Mouse (Mus musculus) kidney, embryonic 15.5 days (tissue): Measurements from ENCODE around the gene Ltb4r1. TPM values are rescaled to one million over a fixed set of nuclear protein-coding genes. Genes with fewer than 3 reads are reported as not detected.
"Not testable (repeated sequence)": the region's sequence is repeated elsewhere in the genome, so short reads cannot be mapped to it uniquely, and the experiment has no call there.

Experiments used
- ATAC-seq: fragments of 200-750 bp; cut with Nextera tagmentation; replicated peaks from 2 replicates; pipeline ENCODE4 v1.8.0; 2017; ENCODE audit warnings: moderate TSS enrichment; ENCODE audit not compliant: low FRiP score
- H3K27ac ChIP-seq: fragments of 300-500 bp; sonication (generic); 2 replicates; pipeline ENCODE4 v1.5.1; 2015; ENCODE audit warnings: mild to moderate bottlenecking, inconsistent platforms
- H3K27me3 ChIP-seq: fragments of 300-500 bp; sonication (generic); 2 replicates; pipeline ENCODE4 v1.6.1; 2015; ENCODE audit warnings: inconsistent platforms
- H3K36me3 ChIP-seq: fragments of 300-500 bp; sonication (generic); 2 replicates; pipeline ENCODE4 v1.6.1; 2015; ENCODE audit warnings: inconsistent platforms
- H3K4me1 ChIP-seq: fragments of 300-500 bp; sonication (generic); 2 replicates; pipeline ENCODE4 v1.6.1; 2015; ENCODE audit warnings: inconsistent platforms
- H3K4me2 ChIP-seq: fragments of 300-500 bp; sonication (generic); 2 replicates; pipeline ENCODE4 v1.6.1; 2015; ENCODE audit warnings: moderate library complexity, mild to moderate bottlenecking, inconsistent platforms
- H3K4me3 ChIP-seq: fragments of 300-500 bp; sonication (generic); replicated peaks from 2 replicates; pipeline ENCODE4 v1.5.1; 2015; ENCODE audit warnings: mild to moderate bottlenecking, inconsistent platforms
- H3K9ac ChIP-seq: fragments of 300-500 bp; sonication (generic); 2 replicates; pipeline ENCODE4 v1.6.1; 2015; ENCODE audit warnings: mild to moderate bottlenecking, inconsistent platforms
- H3K9me3 ChIP-seq: fragments of 300-500 bp; sonication (generic); replicated peaks from 2 replicates; pipeline ENCODE4 v1.6.1; 2016; ENCODE audit warnings: inconsistent platforms
- WGBS: fragments of 180-500 bp; shearing (Covaris S2); methylation state at CpG from one replicate; pipeline ENCODE4 v1.1.7; 2015; ENCODE audit warnings: mixed read lengths; 5-methylcytosine and 5-hydroxymethylcytosine counted together
- polyA plus RNA-seq: library from polyadenylated mRNA; unstranded; fragments of >200 nt; fragmentation: Nextera tagmentation; extraction: Ambion mirVana; gene quantifications from 2 replicates; pipeline ENCODE4 v1.2.1, GENCODE M21; 2015

Ltb4r1 gene
- polyA plus RNA-seq, 1 experiment from 2014 or later: 0.73 TPM

- peaks cover 64% of the 10 kb centered on the region for H3K36me3 ChIP-seq
- H3K4me3 ChIP-seq: peak overlapping the region; percentile 75
- 92% methylated on average over 10 of the region's 10 CpGs for WGBS
Measured at GRCm38 (mm10) chr14:55747051-55747847, 18.5 kb upstream of the Ltb4r1 start.

GRCm38 (mm10) chr14:55757566-55757965, 8.2 kb upstream of the Ltb4r1 start:
- 0 out of 2 replicates have a peak overlapping the region, but pooled peaks have one; percentile 52 for H3K27ac ChIP-seq
- peaks cover 43% of the 10 kb centered on the region for H3K36me3 ChIP-seq
- H3K4me2 ChIP-seq: peak overlapping the region; percentile 43; the same call in 1 of the 2 replicates
- no peak overlapping the region for H3K9ac ChIP-seq
- H3K27me3 ChIP-seq: peaks cover 17% of the 10 kb centered on the region
- no peak for ATAC-seq
- H3K4me3 ChIP-seq: no peak overlapping the region
- peaks cover 30% of the 10 kb centered on the region for H3K4me1 ChIP-seq
- WGBS: 84% methylated on average over 6 of the region's 6 CpGs
- H3K9me3 ChIP-seq: no peaks in the 10 kb centered on the region

More at GRCm38 (mm10) chr14:55747051-55747847, 18.5 kb upstream of the Ltb4r1 start:
- H3K4me2 ChIP-seq: peak overlapping the region; percentile 96
- H3K27ac ChIP-seq: no peak overlapping the region
- ATAC-seq: no peak
- H3K9ac ChIP-seq: no peak overlapping the region
- H3K4me1 ChIP-seq: peaks cover 36% of the 10 kb centered on the region
- H3K27me3 ChIP-seq: no peaks in the 10 kb centered on the region
- H3K9me3 ChIP-seq: no peaks in the 10 kb centered on the region

GRCm38 (mm10) chr14:55758363-55758784, 7.4 kb upstream of the Ltb4r1 start, which contains the start of gene Cideb:
Gene Cideb, minus strand, starts transcription at chr14:55758458.
- peaks cover 38% of the 10 kb centered on the region for H3K4me1 ChIP-seq
- peaks cover 25% of the 10 kb centered on the region for H3K27me3 ChIP-seq
- peak within 1 kb of the TSS; percentile 70 for H3K27ac ChIP-seq
- H3K4me3 ChIP-seq: peak within 1 kb of the TSS; percentile 15; the same call in 1 of the 2 replicates
- peak; percentile 40; the same call in 1 of the 2 replicates for ATAC-seq
- no peaks in the 10 kb centered on the region for H3K9me3 ChIP-seq
- H3K36me3 ChIP-seq: peaks cover 35% of the 10 kb centered on the region
- H3K4me2 ChIP-seq: peak within 1 kb of the TSS; percentile 43
- 19% methylated on average over 8 of the region's 8 CpGs for WGBS
- H3K9ac ChIP-seq: no peak within 1 kb of the TSS; the same call in 1 of the 2 replicates

- not testable (repeated sequence) for H3K9me3 ChIP-seq, H3K27ac ChIP-seq
- peaks cover 41% of the 10 kb centered on the region for H3K27me3 ChIP-seq
- H3K4me1 ChIP-seq: peaks cover 39% of the 10 kb centered on the region
- 0 out of 2 replicates have a peak, but pooled peaks have one; percentile 15 for ATAC-seq
- peak overlapping the region; percentile 55 for H3K4me2 ChIP-seq
- 0% methylated on average over 6 of the region's 6 CpGs for WGBS
- H3K4me3 ChIP-seq: peak overlapping the region; percentile 27
- 0 out of 2 replicates have a peak overlapping the region, but pooled peaks have one; percentile 33 for H3K9ac ChIP-seq
- H3K36me3 ChIP-seq: peaks cover 17% of the 10 kb centered on the region
Measured at GRCm38 (mm10) chr14:55760156-55760555, 5.6 kb upstream of the Ltb4r1 start.

GRCm38 (mm10) chr14:55761163-55761562, 4.6 kb upstream of the Ltb4r1 start, which contains the start of gene Ltb4r2:
Gene Ltb4r2, plus strand, starts transcription at chr14:55761428.
- H3K4me1 ChIP-seq: peaks cover 39% of the 10 kb centered on the region
- ATAC-seq: no peak
- H3K4me3 ChIP-seq: peak within 1 kb of the TSS; percentile 53
- H3K4me2 ChIP-seq: peak within 1 kb of the TSS; percentile 93
- WGBS: 82% methylated on average over 6 of the region's 6 CpGs
- H3K9me3 ChIP-seq: no peaks in the 10 kb centered on the region
- no peak within 1 kb of the TSS for H3K27ac ChIP-seq
- peak within 1 kb of the TSS; percentile 58 for H3K9ac ChIP-seq
- H3K27me3 ChIP-seq: peaks cover 50% of the 10 kb centered on the region
- peaks cover 7% of the 10 kb centered on the region; the same call in 1 of the 2 replicates for H3K36me3 ChIP-seq

GRCm38 (mm10) chr14:55762001-55762821, 3.6 kb upstream of the Ltb4r1 start:
- H3K9me3 ChIP-seq: no peaks in the 10 kb centered on the region
- H3K4me1 ChIP-seq: peaks cover 39% of the 10 kb centered on the region
- peak; percentile 71 for ATAC-seq
- peak overlapping the region; percentile 58 for H3K9ac ChIP-seq
- peaks cover 58% of the 10 kb centered on the region for H3K27me3 ChIP-seq
- H3K4me2 ChIP-seq: peak overlapping the region; percentile 93
- no peaks in the 10 kb centered on the region for H3K36me3 ChIP-seq
- peak overlapping the region; percentile 53 for H3K4me3 ChIP-seq
- peak overlapping the region; percentile 66 for H3K27ac ChIP-seq
- under 1% methylated on average over 75 of the region's 77 CpGs for WGBS

GRCm38 (mm10) chr14:55763166-55763565, 2.6 kb upstream of the Ltb4r1 start:
- Histone ChIP-seq H3K9ac (no peak overlapping the region), H3K4me1 (peaks cover 42% of the 10 kb centered on the region), H3K4me2 (peak overlapping the region; percentile 93; the same call in 1 of the 2 replicates), H3K4me3 (no peak overlapping the region), H3K27ac (peak overlapping the region; percentile 66), H3K27me3 (peaks cover 67% of the 10 kb centered on the region), H3K9me3 (no peaks in the 10 kb centered on the region), H3K36me3 (no peaks in the 10 kb centered on the region)
- 56% methylated on average over 7 of the region's 7 CpGs for WGBS
- no peak for ATAC-seq

- Histone ChIP-seq H3K4me3 (peak overlapping the region; percentile 46), H3K4me2 (peak overlapping the region; percentile 79), H3K9ac (peak overlapping the region; percentile 35), H3K27ac (no peak overlapping the region), H3K27me3 (peaks cover 67% of the 10 kb centered on the region), H3K9me3 (no peaks in the 10 kb centered on the region), H3K36me3 (no peaks in the 10 kb centered on the region), H3K4me1 (peaks cover 16% of the 10 kb centered on the region)
- WGBS: 11% methylated on average over 52 of the region's 52 CpGs
- ATAC-seq: peak; percentile 68
Measured at GRCm38 (mm10) chr14:55767519-55768414, 2.0 kb downstream of the Ltb4r1 start.

GRCm38 (mm10) chr14:55768555-55768954, 2.8 kb downstream of the Ltb4r1 start:
- no peak for ATAC-seq
- Histone ChIP-seq H3K27me3 (peaks cover 61% of the 10 kb centered on the region), H3K4me1 (peaks cover 9% of the 10 kb centered on the region), H3K9me3 (no peaks in the 10 kb centered on the region), H3K4me3 (no peak overlapping the region), H3K9ac (no peak overlapping the region), H3K36me3 (no peaks in the 10 kb centered on the region), H3K4me2 (no peak overlapping the region), H3K27ac (no peak overlapping the region)
- 89% methylated on average over 6 of the region's 6 CpGs for WGBS

- H3K4me1 ChIP-seq: peaks cover 9% of the 10 kb centered on the region
- ATAC-seq: no peak
- no peaks in the 10 kb centered on the region for H3K36me3 ChIP-seq
- H3K4me2 ChIP-seq: no peak overlapping the region
- no peak overlapping the region for H3K4me3 ChIP-seq
- no peak overlapping the region for H3K9ac ChIP-seq
- no peaks in the 10 kb centered on the region for H3K9me3 ChIP-seq
- 79% methylated on average over 16 of the region's 16 CpGs for WGBS
- no peak overlapping the region for H3K27ac ChIP-seq
- H3K27me3 ChIP-seq: peaks cover 55% of the 10 kb centered on the region
Measured at GRCm38 (mm10) chr14:55769087-55769703, 3.4 kb downstream of the Ltb4r1 start.
